Mouse (Mus musculus) thymus, adult 2 months (tissue): ENCODE data around the gene G6pc.

ENCODE experiments used
- CTCF ChIP-seq: fragments of 200-500 bp; IDR thresholded peaks from 2 replicates; pipeline ENCODE4 v1.5.1; 2012; ENCODE audit warnings: mild to moderate bottlenecking, control low read depth, low read length, moderate library complexity, borderline replicate concordance; ENCODE audit not compliant: control insufficient read depth, poor library complexity, insufficient read depth; ENCODE audit errors: extremely low read depth
- POLR2A ChIP-seq: fragments of 200-500 bp; IDR thresholded peaks from 2 replicates; pipeline ENCODE4 v1.6.1; 2012; ENCODE audit warnings: mild to moderate bottlenecking, low read length, control low read depth, moderate library complexity; ENCODE audit not compliant: control insufficient read depth, poor library complexity, insufficient read depth; ENCODE audit errors: extremely low read depth

GRCm38 (mm10) chr11:101416433-101417100 is 49.2 kb downstream of the G6pc start:
- TF ChIP-seq CTCF (no peak), POLR2A (no peak)
